Comparison of ENCODE assay signal across 14 mouse cellular contexts in the genomic region with DNA sequence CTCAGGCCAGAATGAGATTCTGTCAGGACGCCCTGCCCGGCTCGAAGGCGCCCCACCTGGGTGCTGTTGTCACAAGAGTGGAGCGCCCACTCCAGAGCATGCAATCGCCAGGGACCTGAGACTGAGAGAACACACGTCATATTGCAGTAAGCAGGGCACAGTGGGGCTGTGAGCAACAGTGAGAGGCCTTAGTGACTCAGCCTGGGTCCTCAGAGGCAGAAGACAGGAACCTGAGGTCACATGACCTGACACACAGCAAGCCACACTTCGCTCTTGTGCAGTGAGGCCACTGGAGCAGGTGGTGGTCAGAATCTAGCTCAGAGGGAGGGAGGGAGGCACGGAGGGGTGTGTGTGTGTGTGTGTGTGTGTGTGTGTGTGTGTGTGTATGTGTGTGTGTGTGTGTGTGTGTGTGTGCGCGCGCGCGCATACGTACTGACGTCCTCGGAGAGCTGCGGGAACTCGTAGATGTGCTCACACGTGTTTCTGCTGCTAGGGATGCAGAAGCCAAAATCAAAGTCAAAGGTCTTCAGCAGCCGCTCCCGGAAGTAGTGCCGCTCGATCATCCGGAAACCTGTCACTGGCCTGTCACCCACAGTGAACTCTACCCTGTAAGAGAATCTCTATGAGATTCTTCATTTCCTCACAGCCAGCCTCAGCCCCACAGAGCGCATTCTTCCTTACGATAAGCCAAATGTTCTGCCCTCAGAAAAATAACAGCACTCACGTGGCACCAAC. TPM values are rescaled to one million over a fixed set of nuclear protein-coding genes. Genes with fewer than 3 reads are reported as not detected.
DNase-seq lines count a peak whose midpoint lies in the region; ATAC-seq and TF ChIP-seq lines count a peak whose summit lies in the region.
"Had no signal": no experiment of that assay in that cellular context is flagged by ENCODE, and none has a peak within 500 bp of the region (broad histone marks: within the 10 kb centered on the region; RNA-seq: fewer than 3 reads in every experiment).

No protein-coding gene starts in this region.

- 63% methylated on average over 23 of the region's 28 CpGs for WGBS in kidney, adult 2 months
- WGBS in forebrain, embryonic 16.5 days: 91% methylated on average over 28 of the region's 28 CpGs
- WGBS in intestine, embryonic 16.5 days: 88% methylated on average over 28 of the region's 28 CpGs
- 90% methylated on average over 28 of the region's 28 CpGs for WGBS in hindbrain, embryonic 10.5 days

- H3K9me3 ChIP-seq in forebrain, embryonic 16.5 days (ENCODE audit: control insufficient read depth, low read length): no peaks in the 10 kb centered on the region
- H3K9me3 ChIP-seq in intestine, embryonic 16.5 days (ENCODE audit: control insufficient read depth, low read length): no peaks in the 10 kb centered on the region
- H3K9me3 ChIP-seq in hindbrain, embryonic 10.5 days: no peaks in the 10 kb centered on the region
- H3K9me3 ChIP-seq: embryonic facial prominence, embryonic 12.5 days; forebrain, embryonic 12.5 days had no signal

- H3K36me3 ChIP-seq in kidney, adult 2 months (ENCODE audit: control insufficient read depth, insufficient read depth, low read length): peaks cover 1% of the 10 kb centered on the region; the same call in 1 of the 2 replicates
- H3K36me3 ChIP-seq in forebrain, embryonic 16.5 days (ENCODE audit: control insufficient read depth, insufficient read depth): peaks cover 9% of the 10 kb centered on the region; the same call in 1 of the 2 replicates
- peaks cover 9% of the 10 kb centered on the region for H3K36me3 ChIP-seq in intestine, embryonic 16.5 days (ENCODE audit: control insufficient read depth, insufficient read depth, low read length)
- H3K36me3 ChIP-seq in hindbrain, embryonic 10.5 days: peaks cover 95% of the 10 kb centered on the region

- H3K4me1 ChIP-seq in kidney, adult 2 months (ENCODE audit: control insufficient read depth, insufficient read depth, low read length): peaks cover 23% of the 10 kb centered on the region
- peaks cover 7% of the 10 kb centered on the region for H3K4me1 ChIP-seq in forebrain, embryonic 16.5 days (replicated peaks; ENCODE audit: control insufficient read depth, insufficient read depth, low read length)
- peaks cover 10% of the 10 kb centered on the region; the same call in 1 of the 2 replicates for H3K4me1 ChIP-seq in intestine, embryonic 16.5 days (ENCODE audit: control insufficient read depth, insufficient read depth, low read length)
- peaks cover 8% of the 10 kb centered on the region; the same call in 1 of the 2 replicates for H3K4me1 ChIP-seq in hindbrain, embryonic 10.5 days (replicated peaks)
- H3K4me1 ChIP-seq: embryonic facial prominence, embryonic 12.5 days had no signal

- peak overlapping the region; percentile 31 for H3K4me3 ChIP-seq in kidney, adult 2 months (ENCODE audit: insufficient read depth, low read depth, low read length)
- H3K4me3 ChIP-seq in forebrain, embryonic 16.5 days (replicated peaks; ENCODE audit: low read length): no peak overlapping the region
- H3K4me3 ChIP-seq in intestine, embryonic 16.5 days (ENCODE audit: low read length): no peak overlapping the region
- no peak overlapping the region for H3K4me3 ChIP-seq in hindbrain, embryonic 10.5 days
- H3K4me3 ChIP-seq: embryonic facial prominence, embryonic 12.5 days; forebrain, embryonic 12.5 days; gastrocnemius, adult 2 months had no signal

- TF ChIP-seq POLR2A in kidney, adult 2 months (IDR thresholded peaks at IDR 0.05; ENCODE audit: low read depth, low read length): no peak

- no peak for TF ChIP-seq CTCF in kidney, adult 2 months (conservative IDR thresholded peaks at IDR 0.05; ENCODE audit: insufficient read depth, insufficient read length, low read depth, low read length)

- no peak overlapping the region for H3K9ac ChIP-seq in forebrain, embryonic 16.5 days (replicated peaks; ENCODE audit: low read depth, low read length)
- no peak overlapping the region for H3K9ac ChIP-seq in intestine, embryonic 16.5 days (ENCODE audit: low read depth, low read length)
- H3K9ac ChIP-seq: embryonic facial prominence, embryonic 12.5 days; forebrain, embryonic 12.5 days had no signal

- ATAC-seq in granulocyte monocyte progenitor cell, adult 5-6 weeks (replicated peaks; ENCODE audit: poor library complexity, severe bottlenecking): peak; percentile 32
- no peak for ATAC-seq in forebrain, embryonic 16.5 days
- no peak for ATAC-seq in intestine, embryonic 16.5 days

- DNase-seq in kidney, adult 2 months: peak; percentile 58
- no peak for DNase-seq in kidney, adult 11 months
- peak; percentile 18 for DNase-seq in urinary bladder, postnatal 25 days (ENCODE audit: low spot score)
- no peak for DNase-seq in urinary bladder, postnatal 14 days (ENCODE audit: low spot score)
- DNase-seq in hindbrain, embryonic 10.5 days (ENCODE audit: low spot score): no peak
- DNase-seq: gastrocnemius, adult 2 months had no signal

- no peaks in the 10 kb centered on the region for H3K27me3 ChIP-seq in kidney, adult 2 months (replicated peaks; ENCODE audit: control insufficient read depth, insufficient read depth, low read length)
- H3K27me3 ChIP-seq in forebrain, embryonic 16.5 days (replicated peaks; ENCODE audit: control insufficient read depth, insufficient read depth, low read length): no peaks in the 10 kb centered on the region
- no peaks in the 10 kb centered on the region for H3K27me3 ChIP-seq in intestine, embryonic 16.5 days (replicated peaks; ENCODE audit: control insufficient read depth, insufficient read depth, low read length)
- no peaks in the 10 kb centered on the region for H3K27me3 ChIP-seq in hindbrain, embryonic 10.5 days (ENCODE audit: insufficient read depth, poor library complexity, severe bottlenecking)
- H3K27me3 ChIP-seq: embryonic facial prominence, embryonic 12.5 days; forebrain, embryonic 12.5 days had no signal

- H3K27ac ChIP-seq in kidney, adult 2 months (ENCODE audit: insufficient read depth, low read depth, low read length): peak overlapping the region; percentile 91
- H3K27ac ChIP-seq in forebrain, embryonic 16.5 days (ENCODE audit: low read length): no peak overlapping the region
- H3K27ac ChIP-seq in intestine, embryonic 16.5 days (ENCODE audit: low read length): no peak overlapping the region
- no peak overlapping the region for H3K27ac ChIP-seq in hindbrain, embryonic 10.5 days
- H3K27ac ChIP-seq: embryonic facial prominence, embryonic 12.5 days; forebrain, embryonic 12.5 days had no signal

- H3K4me2 ChIP-seq in forebrain, embryonic 16.5 days (ENCODE audit: low read length): no peak overlapping the region
- H3K4me2 ChIP-seq in intestine, embryonic 16.5 days (ENCODE audit: low read depth, low read length): no peak overlapping the region
- H3K4me2 ChIP-seq: embryonic facial prominence, embryonic 12.5 days; forebrain, embryonic 12.5 days; heart, embryonic 11.5 days had no signal

RNA-seq across cellular contexts. Expression of gene Acads, which starts 7.6 kb away (rescaled TPM):
- 220 and 241 TPM in 2 replicates for polyA plus RNA-seq in kidney, adult 2 months (2012; rRNA removed)
- 32.0 and 59.2 TPM in 2 replicates for total RNA-seq in granulocyte monocyte progenitor cell, adult 5-6 weeks (2014; fragmentation: Nextera tagmentation)
- total RNA-seq in granulocyte monocyte progenitor cell, adult 5-6 weeks (2017): 24.3 and 27.6 TPM in 2 replicates
- 18.0 and 19.8 TPM in 2 replicates for polyA plus RNA-seq in forebrain, embryonic 16.5 days (2015; fragmentation: Nextera tagmentation; extraction: Ambion mirVana)
- polyA plus RNA-seq in intestine, embryonic 16.5 days (2015; fragmentation: Nextera tagmentation; extraction: Ambion mirVana): 150 and 162 TPM in 2 replicates
- 67.2 and 70.6 TPM in 2 replicates for polyA plus RNA-seq in hindbrain, embryonic 10.5 days (2016; fragmentation: Nextera tagmentation; extraction: Ambion mirVana)

RNA-seq across cellular contexts. Expression of gene Unc119b, which starts 8.0 kb away (rescaled TPM):
- polyA plus RNA-seq in kidney, adult 2 months (2012; rRNA removed): 138 and 141 TPM in 2 replicates
- total RNA-seq in granulocyte monocyte progenitor cell, adult 5-6 weeks (2014; fragmentation: Nextera tagmentation): 12.5 and 16.4 TPM in 2 replicates
- 8.1 and 10.3 TPM in 2 replicates for total RNA-seq in granulocyte monocyte progenitor cell, adult 5-6 weeks (2017)
- polyA plus RNA-seq in forebrain, embryonic 16.5 days (2015; fragmentation: Nextera tagmentation; extraction: Ambion mirVana): 35.3 and 39.8 TPM in 2 replicates
- polyA plus RNA-seq in intestine, embryonic 16.5 days (2015; fragmentation: Nextera tagmentation; extraction: Ambion mirVana): 22.1 and 23.2 TPM in 2 replicates
- 66.9 and 74.6 TPM in 2 replicates for polyA plus RNA-seq in hindbrain, embryonic 10.5 days (2016; fragmentation: Nextera tagmentation; extraction: Ambion mirVana)

RNA-seq across cellular contexts. Expression of gene Gm10401, which starts 28.6 kb away (rescaled TPM):
- not detected in 2 replicates for polyA plus RNA-seq in kidney, adult 2 months (2012; rRNA removed)
- not detected in 2 replicates for total RNA-seq in granulocyte monocyte progenitor cell, adult 5-6 weeks (2014; fragmentation: Nextera tagmentation)
- total RNA-seq in granulocyte monocyte progenitor cell, adult 5-6 weeks (2017): 0.26 TPM in 1 of 2 replicates, not detected in the other
- 34.9 and 38.1 TPM in 2 replicates for polyA plus RNA-seq in forebrain, embryonic 16.5 days (2015; fragmentation: Nextera tagmentation; extraction: Ambion mirVana)
- polyA plus RNA-seq in intestine, embryonic 16.5 days (2015; fragmentation: Nextera tagmentation; extraction: Ambion mirVana): 17.6 and 22.0 TPM in 2 replicates
- 22.3 and 22.8 TPM in 2 replicates for polyA plus RNA-seq in hindbrain, embryonic 10.5 days (2016; fragmentation: Nextera tagmentation; extraction: Ambion mirVana)
- total RNA-seq: gastrocnemius, adult 2 months; hematopoietic stem cell, adult 5-6 weeks; layer of hippocampus, postnatal 25 days had no signal

RNA-seq across cellular contexts. Expression of gene Mlec, which starts 31.2 kb away (rescaled TPM):
- 202 and 209 TPM in 2 replicates for polyA plus RNA-seq in kidney, adult 2 months (2012; rRNA removed)
- 247 and 279 TPM in 2 replicates for total RNA-seq in granulocyte monocyte progenitor cell, adult 5-6 weeks (2014; fragmentation: Nextera tagmentation)
- 290 and 318 TPM in 2 replicates for total RNA-seq in granulocyte monocyte progenitor cell, adult 5-6 weeks (2017)
- polyA plus RNA-seq in forebrain, embryonic 16.5 days (2015; fragmentation: Nextera tagmentation; extraction: Ambion mirVana): 19.3 and 21.1 TPM in 2 replicates
- polyA plus RNA-seq in intestine, embryonic 16.5 days (2015; fragmentation: Nextera tagmentation; extraction: Ambion mirVana): 68.5 and 82.4 TPM in 2 replicates
- polyA plus RNA-seq in hindbrain, embryonic 10.5 days (2016; fragmentation: Nextera tagmentation; extraction: Ambion mirVana): 59.5 and 71.1 TPM in 2 replicates

Comparison
In these comparisons a context has a peak if more than half of its experiments do, and no peak if none do; other contexts are left out.
1. DNase-seq: peak in kidney, adult 2 months (single experiment) and urinary bladder, postnatal 25 days (single experiment); none in kidney, adult 11 months (single experiment), urinary bladder, postnatal 14 days (single experiment) and hindbrain, embryonic 10.5 days (single experiment).
2. RNA of gene Gm10401, which starts 28.6 kb away (polyA plus RNA-seq): 34.9 to 38.1 TPM in forebrain, embryonic 16.5 days, 22.3 to 22.8 TPM in hindbrain, embryonic 10.5 days and 17.6 to 22.0 TPM in intestine, embryonic 16.5 days; not detected in kidney, adult 2 months; every median in the first group is over 10 times any median in the second.